Mouse (Mus musculus) kidney, adult 18-20 months (tissue): ENCODE measurements at regions not wholly inside any gene's neighbourhood (a gene's known extent, or its start where the extent isn't known, plus 50 kb on each side); places are given as distances from the start of the nearest gene placed in this dataset.

ENCODE experiments used
- DNase-seq: peaks from one replicate; pipeline ENCODE4 v3.0.0; 2021

GRCm38 (mm10) chr3:80284656-80285055 lies 400.3 kb downstream of the Fam198b start:
- DNase-seq, result no peak

GRCm38 (mm10) chr3:80285246-80285645 lies 400.9 kb downstream of the Fam198b start:
- DNase-seq, result no peak

DNA sequence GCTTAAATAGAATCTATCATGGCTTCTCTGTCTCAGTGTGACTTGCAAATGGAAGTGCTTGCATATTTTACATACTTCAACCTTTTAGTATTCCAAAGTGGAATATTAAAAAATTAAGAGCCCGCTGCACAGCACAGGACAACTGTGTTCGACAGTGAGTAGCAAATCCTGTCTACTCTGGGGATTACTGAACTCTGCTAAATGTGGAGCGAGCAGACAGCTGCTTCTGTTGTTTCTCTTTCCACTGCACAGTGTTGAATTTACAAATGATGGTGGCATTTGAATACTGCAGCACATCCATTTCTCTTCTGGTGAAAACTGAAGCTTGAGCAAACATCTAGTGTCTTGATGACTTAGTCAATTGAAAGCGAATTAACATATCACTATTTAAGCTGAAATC lies 409.2 kb downstream of the Fam198b start:
- no peak for DNase-seq

- DNase-seq, result no peak
Measured at GRCm38 (mm10) chr3:80307632-80308031, 423.3 kb downstream of the Fam198b start.

- DNase-seq, result no peak
Measured at GRCm38 (mm10) chr3:80309931-80310330, 425.6 kb downstream of the Fam198b start.

DNA sequence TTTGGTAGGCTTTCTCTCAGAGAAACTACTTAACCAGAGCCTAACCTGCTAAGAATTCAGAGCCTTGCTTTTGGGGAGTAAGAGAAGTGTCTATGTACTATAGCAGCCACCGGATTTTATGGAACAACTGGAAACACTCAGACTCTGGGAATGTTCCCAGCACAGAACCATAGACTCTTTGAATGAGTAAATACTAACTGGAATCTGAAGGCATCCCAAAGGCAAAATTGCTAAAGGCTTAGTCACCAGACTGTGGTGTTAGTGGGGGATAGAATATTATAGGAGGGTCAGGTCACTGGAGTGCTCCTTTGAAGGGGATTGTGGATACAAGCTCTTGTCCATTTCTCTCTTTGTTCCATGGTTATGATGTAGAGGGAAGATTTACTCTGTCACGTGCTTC lies 427.4 kb downstream of the Fam198b start:
- DNase-seq, result no peak

DNA sequence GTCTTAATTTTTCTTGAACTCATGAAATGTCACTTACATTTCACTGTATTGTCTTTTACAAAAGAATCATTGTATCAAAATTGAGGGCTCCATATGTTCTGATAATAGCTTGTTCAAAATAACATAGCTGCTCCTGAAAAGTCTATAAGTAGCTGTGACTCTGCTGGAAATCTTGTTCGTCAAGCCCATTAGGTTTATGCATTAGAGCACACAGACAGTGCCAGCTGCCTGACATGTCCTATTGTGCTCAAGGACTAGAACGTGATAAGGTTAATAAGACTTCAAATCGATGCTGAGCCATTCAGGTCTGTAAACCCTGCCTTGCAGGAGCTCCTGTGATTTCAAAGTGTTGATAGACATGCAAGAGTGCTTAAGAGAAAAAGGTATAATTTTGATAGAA lies 438.0 kb downstream of the Fam198b start:
- DNase-seq, result no peak

DNA sequence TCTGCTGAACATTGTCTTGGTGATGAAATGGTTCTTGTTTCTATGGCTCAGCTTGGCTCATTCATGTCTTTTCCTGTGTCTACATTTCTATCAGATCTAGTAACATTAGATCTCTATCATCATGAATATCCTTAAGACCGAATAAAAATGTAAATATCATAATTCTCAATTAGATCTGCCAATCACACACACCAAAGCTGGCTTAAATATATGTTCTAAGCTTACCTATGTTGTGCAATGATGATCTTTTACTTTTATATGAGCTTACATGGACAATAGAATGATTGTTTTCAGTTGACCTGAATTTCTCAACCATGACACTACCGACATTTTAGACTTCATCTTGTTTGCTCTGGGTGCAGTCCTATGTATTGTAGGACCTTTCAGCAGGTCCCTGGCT lies 440.4 kb downstream of the Fam198b start:
- DNase-seq, result no peak

- DNase-seq, result no peak
Measured at GRCm38 (mm10) chr3:80331776-80332175, 447.4 kb downstream of the Fam198b start.

DNA sequence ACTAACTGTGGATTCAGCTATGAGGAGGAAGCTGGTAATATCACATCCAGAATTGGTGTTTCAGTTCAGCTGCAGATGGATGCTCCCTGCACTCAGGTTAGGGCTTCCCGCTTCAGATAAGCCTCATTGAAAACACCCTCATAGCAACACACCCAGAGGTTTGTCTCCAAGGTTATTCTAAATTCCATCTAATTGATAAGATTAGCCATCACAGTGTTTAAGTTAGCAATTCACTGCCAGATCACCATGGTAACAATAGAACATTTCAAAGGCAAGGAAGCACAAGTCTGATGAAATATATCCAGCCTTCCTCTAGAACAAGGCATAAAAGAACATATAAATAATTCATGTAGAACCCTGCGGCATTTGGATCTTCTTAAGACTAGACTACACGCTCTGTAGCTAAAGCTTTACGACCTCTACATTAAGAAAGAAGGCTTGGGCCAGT lies 450.1 kb downstream of the Fam198b start:
- no peak for DNase-seq

DNA sequence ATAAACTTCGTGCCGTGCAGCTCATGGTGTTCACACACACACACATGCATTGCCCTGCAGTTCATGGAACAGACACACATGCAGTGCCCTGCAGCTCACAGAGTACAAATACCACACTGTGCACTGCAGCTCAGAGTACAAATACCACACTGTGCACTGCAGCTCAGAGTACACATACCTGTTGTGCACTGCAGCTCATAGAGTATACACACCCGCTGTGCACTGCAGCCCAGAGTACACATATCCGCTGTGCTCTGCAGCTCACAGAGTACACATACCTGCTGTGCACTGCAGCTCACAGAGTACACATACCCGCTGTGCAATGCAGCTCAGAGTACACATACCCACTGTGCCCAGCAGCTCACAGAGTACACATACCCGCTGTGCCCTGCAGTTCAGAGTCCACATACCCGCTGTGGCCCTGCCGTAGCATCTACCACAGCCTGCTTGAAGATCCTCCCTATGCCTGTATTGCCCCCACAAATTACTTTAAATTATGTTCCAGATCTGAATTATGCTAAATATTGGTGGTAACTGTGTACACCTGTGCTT lies 451.9 kb downstream of the Fam198b start:
- DNase-seq, result no peak

DNA sequence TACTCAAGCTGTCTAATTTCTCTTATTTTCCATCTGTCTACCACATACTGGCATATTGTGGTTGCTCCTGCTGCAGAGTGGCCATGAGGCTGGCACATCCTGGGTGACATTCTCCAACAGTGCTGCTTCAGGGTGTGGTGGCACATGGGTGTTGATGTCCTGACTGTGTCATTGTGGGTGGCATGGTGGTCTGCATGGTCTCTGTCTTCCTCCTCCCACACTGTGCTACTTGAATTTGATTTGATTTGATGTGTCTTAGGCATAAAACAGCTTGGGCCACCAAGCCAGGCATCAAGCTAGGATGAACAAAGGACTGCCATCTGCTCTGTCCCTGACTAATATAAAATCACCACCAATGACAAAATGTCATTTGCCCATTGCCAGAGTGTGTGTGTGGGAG lies 434.7 kb downstream of the Gria2 start:
- no peak for DNase-seq

DNA sequence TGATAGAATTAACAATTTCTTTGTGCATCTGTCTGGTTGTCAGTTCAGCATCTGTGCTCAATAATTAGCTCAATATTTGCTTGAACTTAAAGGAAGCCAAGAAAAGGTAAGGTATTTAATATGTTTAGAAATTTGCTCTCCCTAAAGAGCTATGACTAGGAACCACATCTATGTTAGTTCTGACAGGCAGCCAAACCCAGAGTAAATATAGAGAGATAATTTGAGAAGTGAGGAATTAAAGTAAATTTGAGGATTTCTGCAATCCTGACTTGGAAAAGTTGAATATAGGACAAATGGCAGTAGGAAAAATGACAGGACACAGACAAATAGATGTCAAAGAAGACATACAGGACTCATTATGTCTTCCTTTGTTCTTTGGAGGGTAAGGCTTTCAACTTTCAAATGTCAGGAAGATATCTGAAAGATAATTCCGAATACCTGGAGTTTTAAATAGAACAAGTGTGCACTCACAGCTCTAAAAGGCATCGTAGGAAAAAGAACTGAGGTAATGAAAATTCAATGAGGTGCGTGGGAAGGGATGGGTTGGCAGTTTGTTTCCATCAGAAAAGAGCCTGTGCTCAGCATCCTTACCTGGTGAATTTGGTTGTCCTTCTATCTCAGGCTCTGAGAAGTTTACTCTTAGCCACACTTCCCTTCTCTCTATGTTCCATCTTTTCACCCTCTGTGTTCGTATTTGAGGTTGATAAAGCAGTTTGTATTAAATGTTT lies 433.3 kb downstream of the Gria2 start:
- DNase-seq, result no peak

GRCm38 (mm10) chr3:80372436-80372835 lies 430.2 kb downstream of the Gria2 start:
- DNase-seq, result no peak

GRCm38 (mm10) chr3:80385986-80386385 lies 416.6 kb downstream of the Gria2 start:
- no peak for DNase-seq

DNA sequence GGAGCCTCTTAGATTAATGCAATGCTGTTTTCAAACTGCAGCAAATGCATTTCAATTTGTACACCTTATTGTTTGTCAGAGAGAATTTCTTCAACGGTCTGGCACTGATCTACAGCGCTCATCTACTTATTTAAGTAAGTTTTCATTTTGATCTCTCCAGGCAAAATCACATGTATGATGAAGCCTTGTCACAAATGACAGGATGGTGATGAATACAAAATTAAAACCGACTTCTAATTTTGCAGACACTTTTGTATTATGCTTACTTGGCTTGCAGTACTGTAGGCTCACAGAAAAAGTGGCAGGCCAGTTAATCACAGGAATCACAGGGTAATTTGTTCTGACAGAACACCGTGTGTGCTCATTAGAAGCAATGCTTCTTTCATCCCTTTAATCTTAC lies 406.4 kb downstream of the Gria2 start:
- no peak for DNase-seq

DNA sequence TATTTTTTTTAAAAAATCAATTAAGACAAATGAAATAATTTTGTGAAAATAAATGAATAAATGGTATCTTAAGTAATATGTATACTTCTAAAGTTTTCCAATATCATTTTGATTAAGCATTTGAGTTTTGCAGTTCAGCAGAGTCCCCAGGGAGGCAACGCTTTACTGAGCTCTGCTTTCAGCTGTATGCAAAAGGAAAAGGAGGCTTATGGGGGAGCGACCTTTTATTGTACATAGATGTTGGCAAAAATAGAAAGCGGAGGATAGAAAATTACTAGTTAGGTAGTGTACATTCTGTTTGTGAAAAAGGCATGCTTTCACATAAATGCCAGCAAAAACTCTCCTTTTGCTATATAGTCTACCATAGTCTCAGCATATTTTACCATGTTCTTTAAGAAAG lies 382.2 kb downstream of the Gria2 start:
- no peak for DNase-seq

DNA sequence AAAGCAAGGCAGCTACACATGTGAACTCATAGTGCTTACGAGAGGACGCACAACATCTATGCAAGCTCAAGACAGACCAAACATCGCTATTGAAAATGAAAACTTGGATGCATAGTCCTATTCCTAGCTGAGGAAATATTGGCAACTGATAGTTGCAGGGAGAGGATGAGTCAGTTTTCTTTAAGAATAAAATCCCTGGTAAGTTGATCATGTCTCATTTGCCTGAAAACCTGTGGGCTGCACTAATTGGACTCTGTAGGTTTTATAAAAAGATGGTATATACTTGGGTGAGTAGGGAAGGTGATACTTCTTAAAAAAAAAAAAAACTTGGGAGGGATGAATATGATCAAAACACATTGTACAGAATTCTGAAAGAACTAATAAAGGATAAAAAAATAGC lies 381.2 kb downstream of the Gria2 start:
- DNase-seq, result no peak

GRCm38 (mm10) chr3:80422106-80422505 lies 380.5 kb downstream of the Gria2 start:
- DNase-seq, result no peak

GRCm38 (mm10) chr3:80422646-80423045 lies 380.0 kb downstream of the Gria2 start:
- DNase-seq, result no peak
